Mouse (Mus musculus): Measurements from ENCODE around the gene Ak1. TPM values are rescaled to one million over a fixed set of nuclear protein-coding genes. Genes with fewer than 3 reads are reported as not detected.

Gene Ak1
- polyA plus RNA-seq, 1 experiment = 0.08 TPM

GRCm38 (mm10) chr2:32582830-32583799, 38.4 kb upstream of the Ak1 start:
- H3K4me1 ChIP-seq (ENCODE audit: control insufficient read depth) = peaks cover 45% of the 10 kb centered on the region
- TF ChIP-seq TAL1 (IDR thresholded peaks at IDR 0.05; ENCODE audit: low read length) = no peak
- TF ChIP-seq GATA1 (IDR thresholded peaks at IDR 0.05; ENCODE audit: low read length) = no peak
- no peaks in the 10 kb centered on the region for H3K9me3 ChIP-seq (ENCODE audit: control insufficient read depth, low read length)
- no peaks in the 10 kb centered on the region for H3K36me3 ChIP-seq (ENCODE audit: control insufficient read depth)
- H3K4me3 ChIP-seq (replicated peaks) = peak overlapping the region; percentile 50
- peaks cover 34% of the 10 kb centered on the region for H3K27me3 ChIP-seq (ENCODE audit: control insufficient read depth)

GRCm38 (mm10) chr2:32585149-32585714, 36.3 kb upstream of the Ak1 start:
- H3K36me3 ChIP-seq (ENCODE audit: control insufficient read depth) = no peaks in the 10 kb centered on the region; the same call in 1 of the 2 replicates
- H3K27me3 ChIP-seq (ENCODE audit: control insufficient read depth) = peaks cover 14% of the 10 kb centered on the region
- TF ChIP-seq GATA1 (IDR thresholded peaks at IDR 0.05; ENCODE audit: low read length) = no peak
- TF ChIP-seq TAL1 (IDR thresholded peaks at IDR 0.05; ENCODE audit: low read length) = no peak
- no peaks in the 10 kb centered on the region for H3K9me3 ChIP-seq (ENCODE audit: control insufficient read depth, low read length)
- no peak overlapping the region for H3K4me3 ChIP-seq (replicated peaks)
- peaks cover 56% of the 10 kb centered on the region for H3K4me1 ChIP-seq (ENCODE audit: control insufficient read depth)

GRCm38 (mm10) chr2:32586871-32587351, 34.6 kb upstream of the Ak1 start, which contains the start of gene St6galnac4:
St6galnac4 (plus strand) TSS chr2:32587095.
- no peaks in the 10 kb centered on the region for H3K9me3 ChIP-seq (ENCODE audit: control insufficient read depth, low read length)

GRCm38 (mm10) chr2:32587731-32588321, 33.7 kb upstream of the Ak1 start:
- TF ChIP-seq TAL1 (IDR thresholded peaks at IDR 0.05; ENCODE audit: low read length) = no peak
- TF ChIP-seq GATA1 (IDR thresholded peaks at IDR 0.05; ENCODE audit: low read length) = no peak
- H3K9me3 ChIP-seq (ENCODE audit: control insufficient read depth, low read length) = no peaks in the 10 kb centered on the region
- H3K27me3 ChIP-seq (ENCODE audit: control insufficient read depth) = peaks cover 6% of the 10 kb centered on the region
- H3K4me1 ChIP-seq (ENCODE audit: control insufficient read depth) = peaks cover 48% of the 10 kb centered on the region
- H3K4me3 ChIP-seq (replicated peaks) = peak overlapping the region; percentile 62
- no peaks in the 10 kb centered on the region; the same call in 1 of the 2 replicates for H3K36me3 ChIP-seq (ENCODE audit: control insufficient read depth)

More at GRCm38 (mm10) chr2:32586871-32587351, 34.6 kb upstream of the Ak1 start, which contains the start of gene St6galnac4:
- peaks cover 7% of the 10 kb centered on the region for H3K27me3 ChIP-seq (ENCODE audit: control insufficient read depth)
- H3K4me3 ChIP-seq (replicated peaks) = peak within 1 kb of the TSS; percentile 62
- TF ChIP-seq GATA1 (IDR thresholded peaks at IDR 0.05; ENCODE audit: low read length) = no peak
- no peak for TF ChIP-seq TAL1 (IDR thresholded peaks at IDR 0.05; ENCODE audit: low read length)
- no peaks in the 10 kb centered on the region; the same call in 1 of the 2 replicates for H3K36me3 ChIP-seq (ENCODE audit: control insufficient read depth)
- H3K4me1 ChIP-seq (ENCODE audit: control insufficient read depth) = peaks cover 49% of the 10 kb centered on the region

GRCm38 (mm10) chr2:32589213-32589795, 32.3 kb upstream of the Ak1 start:
- no peaks in the 10 kb centered on the region for H3K27me3 ChIP-seq (ENCODE audit: control insufficient read depth)
- H3K4me1 ChIP-seq (ENCODE audit: control insufficient read depth) = peaks cover 34% of the 10 kb centered on the region
- H3K36me3 ChIP-seq (ENCODE audit: control insufficient read depth) = peaks cover 5% of the 10 kb centered on the region
- H3K9me3 ChIP-seq (ENCODE audit: control insufficient read depth, low read length) = no peaks in the 10 kb centered on the region
- H3K4me3 ChIP-seq (replicated peaks) = no peak overlapping the region
- TF ChIP-seq GATA1 (IDR thresholded peaks at IDR 0.05; ENCODE audit: low read length) (no peak), TAL1 (IDR thresholded peaks at IDR 0.05; ENCODE audit: low read length) (no peak)

- peaks cover 6% of the 10 kb centered on the region for H3K36me3 ChIP-seq (ENCODE audit: control insufficient read depth)
- H3K4me3 ChIP-seq (replicated peaks) = no peak overlapping the region
- no peaks in the 10 kb centered on the region for H3K27me3 ChIP-seq (ENCODE audit: control insufficient read depth)
- TF ChIP-seq TAL1 (IDR thresholded peaks at IDR 0.05; ENCODE audit: low read length) (no peak), GATA1 (IDR thresholded peaks at IDR 0.05; ENCODE audit: low read length) (no peak)
- H3K4me1 ChIP-seq (ENCODE audit: control insufficient read depth) = peaks cover 33% of the 10 kb centered on the region
- no peaks in the 10 kb centered on the region for H3K9me3 ChIP-seq (ENCODE audit: control insufficient read depth, low read length)
Measured at GRCm38 (mm10) chr2:32590224-32590623, 31.3 kb upstream of the Ak1 start.

GRCm38 (mm10) chr2:32591249-32591648, 30.3 kb upstream of the Ak1 start:
- Histone ChIP-seq H3K9me3 (ENCODE audit: control insufficient read depth, low read length) (no peaks in the 10 kb centered on the region), H3K4me3 (replicated peaks) (no peak overlapping the region), H3K4me1 (ENCODE audit: control insufficient read depth) (peaks cover 30% of the 10 kb centered on the region), H3K36me3 (ENCODE audit: control insufficient read depth) (peaks cover 6% of the 10 kb centered on the region), H3K27me3 (ENCODE audit: control insufficient read depth) (no peaks in the 10 kb centered on the region)
- TF ChIP-seq TAL1 (IDR thresholded peaks at IDR 0.05; ENCODE audit: low read length) = no peak
- no peak for TF ChIP-seq GATA1 (IDR thresholded peaks at IDR 0.05; ENCODE audit: low read length)

- Histone ChIP-seq H3K4me1 (ENCODE audit: control insufficient read depth) (peaks cover 12% of the 10 kb centered on the region), H3K9me3 (ENCODE audit: control insufficient read depth, low read length) (no peaks in the 10 kb centered on the region), H3K27me3 (ENCODE audit: control insufficient read depth) (no peaks in the 10 kb centered on the region), H3K36me3 (ENCODE audit: control insufficient read depth) (peaks cover 17% of the 10 kb centered on the region), H3K4me3 (replicated peaks) (no peak overlapping the region)
- TF ChIP-seq GATA1 (IDR thresholded peaks at IDR 0.05; ENCODE audit: low read length) = no peak
- no peak for TF ChIP-seq TAL1 (IDR thresholded peaks at IDR 0.05; ENCODE audit: low read length)
Measured at GRCm38 (mm10) chr2:32596725-32597124, 24.8 kb upstream of the Ak1 start.
